12 mouse cellular contexts compared by ENCODE assay signal in the genomic region with DNA sequence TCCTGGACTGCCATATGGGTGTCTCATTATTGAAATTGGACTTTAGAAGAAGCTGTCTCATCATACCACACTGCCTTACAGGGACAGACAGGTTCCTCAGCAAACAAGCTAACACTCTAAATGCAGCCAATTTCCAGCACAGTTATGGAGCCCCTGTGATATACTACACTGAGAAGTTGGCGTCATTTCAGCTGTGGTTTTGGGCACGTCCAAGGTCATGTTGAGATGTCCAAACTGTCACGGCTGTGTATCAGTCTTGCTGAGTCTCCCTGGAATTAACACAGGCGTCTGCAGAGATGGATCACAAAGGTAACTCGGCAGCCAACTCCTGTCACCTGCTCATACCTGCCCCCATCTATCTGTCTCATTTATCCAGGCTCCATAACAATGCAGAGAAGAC.
"Had no signal": no experiment of that assay in that cellular context is flagged by ENCODE, and none has a peak within 500 bp of the region (broad histone marks: within the 10 kb centered on the region; RNA-seq: fewer than 3 reads in every experiment).

No protein-coding gene starts in this region.

- ATAC-seq: liver, postnatal 0 days; lung, postnatal 0 days; midbrain, embryonic 15.5 days had no signal

- DNase-seq: kidney, postnatal 14 days; kidney, postnatal 4 days; left cerebral cortex, postnatal 4 days; liver, postnatal 0 days; lung, embryonic 14.5 days; right cerebral cortex, adult 18-20 months; right cerebral cortex, postnatal 14 days; right cerebral cortex, postnatal 4 days; thymus, adult 2 months; thymus, postnatal 25 days had no signal
